In the genomic region with DNA sequence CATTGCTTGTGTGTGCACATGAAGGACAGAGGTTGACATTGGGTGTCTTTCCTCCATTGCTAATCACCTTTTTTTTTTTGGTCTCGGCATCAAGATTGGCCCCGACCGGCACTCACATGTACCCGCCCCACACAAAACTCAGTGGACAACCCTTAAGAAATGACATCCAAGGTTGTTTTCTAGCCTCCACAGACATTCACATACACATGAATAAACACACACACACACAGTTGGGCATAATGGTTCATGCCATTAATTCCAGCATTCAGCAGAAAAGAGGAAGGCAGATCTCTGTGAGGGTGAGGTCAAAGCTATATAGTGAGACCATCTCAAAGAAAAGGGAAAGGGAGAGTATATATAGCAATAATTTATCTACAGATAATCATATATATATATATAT, we compare ENCODE assay signal across 14 mouse cellular contexts. TPM values are rescaled to one million over a fixed set of nuclear protein-coding genes. Genes with fewer than 3 reads are reported as not detected.
DNase-seq lines count a peak whose midpoint lies in the region; ATAC-seq lines count a peak whose summit lies in the region.
"Had no signal": no experiment of that assay in that cellular context is flagged by ENCODE, and none has a peak within 500 bp of the region (broad histone marks: within the 10 kb centered on the region; RNA-seq: fewer than 3 reads in every experiment).

No protein-coding gene starts in this region.

- no peaks in the 10 kb centered on the region for H3K27me3 ChIP-seq in limb, embryonic 15.5 days
- H3K27me3 ChIP-seq in limb, embryonic 10.5 days (ENCODE audit: low read depth, poor library complexity, severe bottlenecking): no peaks in the 10 kb centered on the region
- no peaks in the 10 kb centered on the region for H3K27me3 ChIP-seq in embryonic facial prominence, embryonic 14.5 days (replicated peaks; ENCODE audit: control insufficient read depth, insufficient read depth, low read length)
- H3K27me3 ChIP-seq in embryonic facial prominence, embryonic 15.5 days: no peaks in the 10 kb centered on the region
- H3K27me3 ChIP-seq: forebrain, embryonic 15.5 days had no signal

- no peak for ATAC-seq in limb, embryonic 15.5 days (ENCODE audit: insufficient number of reproducible peaks, low FRiP score, low TSS enrichment, low read depth)
- ATAC-seq in embryonic facial prominence, embryonic 14.5 days (ENCODE audit: low read depth): no peak
- ATAC-seq in embryonic facial prominence, embryonic 15.5 days (ENCODE audit: insufficient number of reproducible peaks, low FRiP score, low TSS enrichment, low read depth): no peak
- ATAC-seq: forebrain, embryonic 13.5 days; forebrain, embryonic 15.5 days; forebrain, postnatal 0 days had no signal

- no peak overlapping the region for H3K4me2 ChIP-seq in limb, embryonic 15.5 days
- H3K4me2 ChIP-seq in embryonic facial prominence, embryonic 14.5 days (ENCODE audit: low read depth, low read length): no peak overlapping the region
- H3K4me2 ChIP-seq in embryonic facial prominence, embryonic 15.5 days (replicated peaks): no peak overlapping the region
- H3K4me2 ChIP-seq: forebrain, embryonic 13.5 days; forebrain, embryonic 15.5 days had no signal

- H3K9me3 ChIP-seq in limb, embryonic 15.5 days: no peaks in the 10 kb centered on the region
- H3K9me3 ChIP-seq in limb, embryonic 10.5 days (replicated peaks): no peaks in the 10 kb centered on the region
- H3K9me3 ChIP-seq in embryonic facial prominence, embryonic 14.5 days (ENCODE audit: control insufficient read depth, low read length): no peaks in the 10 kb centered on the region
- H3K9me3 ChIP-seq in embryonic facial prominence, embryonic 15.5 days (replicated peaks): no peaks in the 10 kb centered on the region
- H3K9me3 ChIP-seq: forebrain, embryonic 13.5 days; forebrain, embryonic 15.5 days had no signal

- H3K27ac ChIP-seq in limb, embryonic 15.5 days: peak overlapping the region; percentile 99; the same call in 1 of the 2 replicates
- no peak overlapping the region for H3K27ac ChIP-seq in limb, embryonic 10.5 days
- peak overlapping the region; percentile 97; the same call in 1 of the 2 replicates for H3K27ac ChIP-seq in embryonic facial prominence, embryonic 14.5 days (replicated peaks; ENCODE audit: low read depth, low read length)
- H3K27ac ChIP-seq in embryonic facial prominence, embryonic 15.5 days (replicated peaks): peak overlapping the region; percentile 99; the same call in 1 of the 2 replicates
- H3K27ac ChIP-seq: forebrain, embryonic 13.5 days had no signal

- no peaks in the 10 kb centered on the region for H3K36me3 ChIP-seq in limb, embryonic 15.5 days
- H3K36me3 ChIP-seq in limb, embryonic 10.5 days: no peaks in the 10 kb centered on the region
- no peaks in the 10 kb centered on the region for H3K36me3 ChIP-seq in embryonic facial prominence, embryonic 14.5 days (ENCODE audit: control insufficient read depth, insufficient read depth, low read length)
- no peaks in the 10 kb centered on the region for H3K36me3 ChIP-seq in embryonic facial prominence, embryonic 15.5 days
- H3K36me3 ChIP-seq: forebrain, embryonic 15.5 days had no signal

- no peak overlapping the region for H3K4me3 ChIP-seq in limb, embryonic 15.5 days
- H3K4me3 ChIP-seq in limb, embryonic 10.5 days: no peak overlapping the region
- H3K4me3 ChIP-seq in embryonic facial prominence, embryonic 14.5 days (ENCODE audit: low read depth, low read length): no peak overlapping the region
- H3K4me3 ChIP-seq in embryonic facial prominence, embryonic 15.5 days (replicated peaks): no peak overlapping the region
- H3K4me3 ChIP-seq: forebrain, embryonic 13.5 days; forebrain, embryonic 15.5 days had no signal

- H3K4me1 ChIP-seq in limb, embryonic 15.5 days: peaks cover 13% of the 10 kb centered on the region
- peaks cover 15% of the 10 kb centered on the region for H3K4me1 ChIP-seq in limb, embryonic 10.5 days
- peaks cover 19% of the 10 kb centered on the region for H3K4me1 ChIP-seq in embryonic facial prominence, embryonic 14.5 days (ENCODE audit: control insufficient read depth, insufficient read depth, low read length)
- peaks cover 34% of the 10 kb centered on the region for H3K4me1 ChIP-seq in embryonic facial prominence, embryonic 15.5 days

- H3K9ac ChIP-seq in limb, embryonic 15.5 days: no peak overlapping the region
- H3K9ac ChIP-seq in embryonic facial prominence, embryonic 14.5 days (ENCODE audit: low read depth, low read length): no peak overlapping the region
- H3K9ac ChIP-seq in embryonic facial prominence, embryonic 15.5 days: no peak overlapping the region
- H3K9ac ChIP-seq: forebrain, embryonic 13.5 days; forebrain, embryonic 15.5 days had no signal

- DNase-seq in gastrocnemius, postnatal 25 days: peak; percentile 1
- DNase-seq in gastrocnemius, adult 8-10 months (ENCODE audit: low spot score in 2 of 2): no peak
- DNase-seq in limb, embryonic 10.5 days (ENCODE audit: low spot score): no peak
- DNase-seq in embryonic facial prominence, embryonic 14.5 days (ENCODE audit: low spot score): no peak
- no peak for DNase-seq in cerebellum, adult 18-20 months
- DNase-seq: adrenal gland, adult 2 months; adrenal gland, postnatal 10 days; adrenal gland, postnatal 25 days; cerebellum, adult 9-10 months had no signal

- WGBS in limb, embryonic 15.5 days: 96% methylated on average over 4 of the region's 4 CpGs
- 95% methylated on average over 4 of the region's 4 CpGs for WGBS in limb, embryonic 10.5 days
- WGBS in embryonic facial prominence, embryonic 14.5 days: 91% methylated on average over 4 of the region's 4 CpGs
- WGBS in embryonic facial prominence, embryonic 15.5 days: 87% methylated on average over 4 of the region's 4 CpGs

RNA-seq across cellular contexts. Expression of a gene that starts 2.4 kb away (rescaled TPM):
- 10 to 100 TPM in 1 of 2 experiments, 1 to 10 TPM in 1; 9.3 to 10.5 TPM for total RNA-seq in gastrocnemius, postnatal 25 days (2021)
- 1 to 10 TPM; 6.3 to 7.2 (median 6.6) TPM for total RNA-seq in gastrocnemius, adult 8-10 months (2022)
- 90.6 and 97.1 TPM in 2 replicates for polyA plus RNA-seq in limb, embryonic 15.5 days (2015; fragmentation: Nextera tagmentation; extraction: Ambion mirVana)
- 74.2 and 82.0 TPM in 2 replicates for polyA plus RNA-seq in limb, embryonic 10.5 days (2016; fragmentation: Nextera tagmentation; extraction: Ambion mirVana)
- 86.4 and 95.9 TPM in 2 replicates for polyA plus RNA-seq in embryonic facial prominence, embryonic 14.5 days (2014; fragmentation: Nextera tagmentation; extraction: Ambion mirVana)
- polyA plus RNA-seq in embryonic facial prominence, embryonic 15.5 days (2015; fragmentation: Nextera tagmentation; extraction: Ambion mirVana): 74.5 and 75.1 TPM in 2 replicates
